Mouse (Mus musculus): ENCODE data around the gene Olfr478.
"Not testable (repeated sequence)": the region's sequence is repeated elsewhere in the genome, so short reads cannot be mapped to it uniquely, and the experiment has no call there.

The Olfr478 gene

DNA sequence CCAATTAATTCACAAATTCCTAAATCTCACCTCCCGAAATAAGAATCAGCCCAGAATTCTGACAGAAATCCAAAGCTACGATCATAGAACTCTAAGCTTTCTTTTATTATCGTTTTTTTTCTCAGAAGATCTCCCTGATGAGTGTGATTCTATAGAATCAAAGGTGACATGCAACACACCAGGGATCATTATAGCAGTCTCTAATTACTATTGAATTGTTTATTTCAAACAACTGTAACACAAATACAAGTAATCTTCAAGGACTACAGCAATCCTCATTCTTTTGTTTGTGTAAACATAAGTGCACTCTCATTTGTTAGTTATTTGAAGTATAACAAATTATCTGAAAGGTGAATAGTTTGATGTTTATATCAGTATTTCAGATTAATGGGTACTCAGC, at the start of gene Olfr478:
Olfr478 (minus strand) TSS at position 101 of the 400 bp plus-strand sequence.
- DNase-seq: no peak

- DNase-seq: no peak
These were observed 45.8 kb upstream of the Olfr478 start, which contains the start of gene Olfr481 for GRCm38 (mm10) chr7:108079555-108079954. Gene Olfr481 (plus strand): TSS chr7:108079855.

DNA sequence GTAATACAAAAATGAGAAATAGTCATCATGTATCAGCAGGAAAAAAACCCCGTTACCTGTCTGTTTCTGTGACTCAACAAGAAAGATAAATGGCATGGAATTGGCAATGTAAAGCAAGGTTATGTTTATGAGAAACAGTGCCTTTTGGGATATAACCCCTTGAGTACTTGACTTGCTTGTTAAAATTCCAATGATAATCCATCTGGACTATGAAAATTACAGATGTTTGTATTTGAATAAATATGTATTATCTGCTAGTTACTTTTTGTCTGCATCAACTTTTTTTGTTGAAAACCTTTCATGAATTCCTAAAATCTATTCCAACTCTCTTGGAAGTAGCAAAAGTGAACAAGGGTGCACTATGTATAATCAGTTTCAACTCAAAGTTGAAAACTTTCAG, 33.5 kb upstream of the Olfr478 start, which contains the start of gene Olfr480:
Olfr480 (minus strand) TSS at position 101 of the 400 bp plus-strand sequence.
- no peak for DNase-seq

DNA sequence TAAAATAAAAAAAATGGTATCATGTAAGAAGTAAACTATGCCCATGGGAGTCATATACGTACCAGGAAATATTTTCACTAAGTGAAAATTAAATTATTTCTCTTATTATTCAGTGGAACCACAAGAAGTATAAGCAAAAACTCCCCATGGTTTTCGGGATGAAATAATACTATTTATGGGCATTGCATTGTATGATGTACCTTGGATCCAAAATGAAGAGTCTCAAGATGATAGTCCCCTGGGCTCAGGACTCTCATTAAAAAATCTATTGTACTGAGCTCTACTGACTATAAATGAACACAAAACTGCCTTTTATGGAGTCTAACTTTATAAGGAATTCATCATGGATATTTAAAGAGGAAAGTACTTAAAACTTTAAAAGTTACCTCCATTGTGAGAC, 16.6 kb upstream of the Olfr478 start, which contains the start of gene Olfr479:
Olfr479 (plus strand) TSS at position 301 of the 400 bp plus-strand sequence.
- DNase-seq: no peak

- not testable (repeated sequence) for DNase-seq
These were observed 19.5 kb downstream of the Olfr478 start for GRCm38 (mm10) chr7:108014256-108014655.

- no peak for DNase-seq
These were observed 47.4 kb downstream of the Olfr478 start, which contains the start of gene Olfr477 for GRCm38 (mm10) chr7:107986393-107986792. Gene Olfr477 (plus strand): TSS chr7:107986693.
